Mouse (Mus musculus) left cerebral cortex, adult 18-20 months (tissue): Measurements from ENCODE around the gene Gm10229. TPM values are rescaled to one million over a fixed set of nuclear protein-coding genes. Genes with fewer than 3 reads are reported as not detected.
"Not testable (repeated sequence)": the region's sequence is repeated elsewhere in the genome, so short reads cannot be mapped to it uniquely, and the experiment has no call there.

Experiments used
- DNase-seq, 2 experiments: peaks; one replicate each; pipeline ENCODE4 v3.0.0; 2021 to 2022; ENCODE audit warnings: low spot score in 2 of 2, mixed read lengths in 1 of 2
- long read RNA-seq, 2 experiments: library from polyadenylated mRNA; stranded (forward); transcript quantifications; one replicate each; pipeline ENCODE4 v2.0.0; 2021
- total RNA-seq, 2 experiments: library from RNA; stranded (reverse); gene quantifications; 2 replicates each; pipeline ENCODE4 v1.2.3; 2021

The Gm10229 gene
- total RNA-seq: not detected
- long read RNA-seq, experiment 1: 0 reads
- long read RNA-seq, experiment 2: 0 reads

DNA sequence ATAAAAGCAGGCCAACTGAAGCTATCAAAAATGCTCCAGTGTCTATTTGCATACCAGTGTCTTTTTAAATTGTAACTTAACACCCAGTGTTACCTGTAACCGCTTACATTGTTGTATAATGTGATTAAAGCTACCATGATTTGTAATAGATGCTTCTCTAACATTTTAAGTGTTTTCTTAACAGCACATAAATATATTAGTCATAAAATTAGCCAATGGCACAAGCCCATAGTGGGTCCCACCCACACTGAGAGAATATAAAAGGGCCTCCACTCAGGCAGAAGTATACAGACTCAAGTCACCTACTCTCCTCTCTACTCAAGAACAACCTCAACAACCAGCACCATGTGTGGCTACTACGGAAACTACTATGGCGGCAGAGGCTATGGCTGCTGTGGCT lies at the start of gene Gm10229:
Gene Gm10229 (plus strand): TSS at position 301 of the 400 bp plus-strand sequence.
- not testable (repeated sequence) for DNase-seq

DNA sequence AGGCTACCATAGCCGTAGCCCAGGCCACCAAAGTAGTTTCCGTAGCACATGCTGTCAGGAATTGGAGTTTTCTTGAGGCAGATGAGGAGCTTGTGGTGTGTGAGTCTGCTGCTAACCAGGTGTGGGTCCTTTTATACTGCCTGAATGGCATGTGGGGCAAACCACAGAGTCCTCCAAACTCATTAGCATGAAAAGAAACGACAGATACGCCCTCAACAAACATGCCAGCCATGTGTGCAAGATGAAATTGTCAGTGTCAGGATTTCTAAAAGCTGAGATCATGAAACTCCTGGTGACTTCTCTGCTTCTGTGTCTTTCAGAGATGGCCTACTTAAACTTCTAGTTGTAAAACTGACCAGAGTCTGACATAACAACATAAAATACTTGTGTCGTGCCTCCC lies 4.4 kb upstream of the Gm10229 start, which contains the start of gene Krtap22-2:
Gene Krtap22-2 (minus strand): TSS at position 101 of the 400 bp plus-strand sequence.
- no peak for DNase-seq

DNA sequence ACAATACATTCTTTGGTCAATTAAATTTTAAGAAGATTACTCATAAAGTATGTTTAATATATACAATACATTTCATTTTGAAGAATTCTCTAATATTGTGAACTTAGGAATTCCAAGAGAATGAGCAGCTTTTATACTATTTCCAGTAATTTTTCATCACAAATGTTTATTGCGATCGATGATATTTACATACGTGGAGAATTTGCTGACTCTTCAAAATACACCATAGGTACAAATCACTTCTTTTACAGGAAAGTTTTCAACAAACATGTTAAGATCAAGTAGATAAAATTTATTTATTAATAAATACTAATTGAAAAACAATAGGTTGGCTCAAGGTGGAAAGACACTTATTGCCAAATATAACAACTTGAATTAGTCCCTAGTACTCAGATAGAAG lies 1.1 kb upstream of the Gm10229 start:
- DNase-seq: no peak

DNA sequence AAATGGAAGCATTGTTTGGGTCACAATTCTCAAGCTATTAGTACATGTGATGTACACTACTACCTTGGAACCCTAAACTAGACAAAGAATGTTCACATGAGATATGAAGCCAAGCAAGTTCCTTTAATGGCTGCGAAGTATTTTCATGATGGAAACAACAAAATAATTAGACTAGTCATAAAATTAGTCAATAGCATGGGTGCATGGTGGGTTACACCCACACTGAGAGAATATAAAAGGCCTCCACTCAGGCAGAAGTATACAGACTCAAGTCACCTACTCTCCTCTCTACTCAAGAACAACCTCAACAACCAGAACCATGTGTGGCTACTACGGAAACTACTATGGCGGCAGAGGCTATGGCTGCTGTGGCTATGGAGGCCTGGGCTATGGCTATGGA lies 16.3 kb downstream of the Gm10229 start, which contains the start of gene Krtap6-1:
Gene Krtap6-1 (plus strand): TSS at position 301 of the 400 bp plus-strand sequence.
- DNase-seq: not testable (repeated sequence)

DNA sequence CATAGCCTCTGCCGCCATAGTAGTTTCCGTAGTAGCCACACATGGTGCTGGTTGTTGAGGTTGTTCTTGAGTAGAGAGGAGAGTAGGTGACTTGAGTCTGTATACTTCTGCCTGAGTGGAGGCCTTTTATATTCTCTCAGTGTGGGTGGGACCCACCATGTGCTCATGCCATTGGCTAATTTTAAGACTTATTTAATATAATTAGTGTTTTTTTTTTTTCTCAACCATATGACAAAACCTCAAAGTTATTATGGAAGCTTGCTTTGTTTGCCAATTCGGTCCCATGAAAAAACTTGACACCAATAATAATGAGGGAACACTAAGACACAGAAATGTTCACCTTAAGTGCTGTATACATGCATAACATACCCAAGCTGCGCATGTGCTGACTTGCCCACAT lies 26.3 kb downstream of the Gm10229 start, which contains the start of gene Gm10228:
Gene Gm10228 (minus strand): TSS at position 101 of the 400 bp plus-strand sequence.
- not testable (repeated sequence) for DNase-seq

DNA sequence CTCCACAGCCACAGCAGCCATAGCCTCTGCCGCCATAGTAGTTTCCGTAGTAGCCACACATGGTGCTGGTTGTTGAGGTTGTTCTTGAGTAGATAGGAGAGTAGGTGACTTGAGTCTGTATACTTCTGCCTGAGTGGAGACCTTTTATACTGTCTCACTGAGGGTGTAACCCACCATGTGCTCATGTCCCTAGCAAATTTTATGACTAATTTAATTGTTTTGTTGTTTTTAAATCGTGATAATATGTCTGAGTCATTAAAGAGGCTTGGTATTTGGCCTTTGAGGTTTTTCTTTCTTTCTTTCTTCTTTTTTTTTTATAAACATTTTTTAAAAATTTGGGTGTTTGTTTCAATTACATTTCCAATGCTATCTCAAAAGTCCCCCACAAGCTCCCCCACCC lies 32.7 kb downstream of the Gm10229 start, which contains the start of gene Krtap6-5:
Gene Krtap6-5 (minus strand): TSS at position 101 of the 400 bp plus-strand sequence.
- no peak for DNase-seq

DNA sequence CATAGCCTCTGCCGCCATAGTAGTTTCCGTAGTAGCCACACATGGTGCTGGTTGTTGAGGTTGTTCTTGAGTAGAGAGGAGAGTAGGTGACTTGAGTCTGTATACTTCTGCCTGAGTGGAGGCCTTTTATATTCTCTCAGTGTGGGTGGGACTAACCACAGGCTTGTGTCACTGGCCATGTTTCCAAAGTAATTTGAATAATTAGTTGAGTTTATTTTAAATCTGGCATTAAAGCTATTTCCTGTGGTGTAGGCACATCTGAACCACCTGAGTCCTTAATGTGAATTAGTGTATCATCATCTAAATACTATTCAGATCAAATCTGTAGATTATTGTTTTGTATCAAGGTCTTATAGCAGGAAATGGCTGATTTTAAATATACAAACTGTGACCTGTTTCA lies 48.8 kb downstream of the Gm10229 start, which contains the start of gene 1110025L11Rik:
Gene 1110025L11Rik (minus strand): TSS at position 101 of the 400 bp plus-strand sequence.
- not testable (repeated sequence) for DNase-seq

Other genes starting within 250 kb of the Gm10229 start
- gene 2310057N15Rik, start 241.1 kb upstream of the Gm10229 start, total RNA-seq: not detected
- not detected for gene Gm5965, start 237.4 kb upstream of the Gm10229 start, total RNA-seq
- not detected for gene Gm20741, start 203.1 kb upstream of the Gm10229 start, total RNA-seq
- not detected for gene Krtap15, start 195.1 kb upstream of the Gm10229 start, total RNA-seq
- gene Krtap14, start 189.1 kb upstream of the Gm10229 start, total RNA-seq: not detected
- gene Krtap19-1, start 145.9 kb upstream of the Gm10229 start, total RNA-seq: not detected
- gene Krtap19-2, start 141.0 kb upstream of the Gm10229 start, total RNA-seq: not detected
- gene Krtap19-3, start 137.2 kb upstream of the Gm10229 start, total RNA-seq: not detected
- gene Krtap19-4, start 130.2 kb upstream of the Gm10229 start, total RNA-seq: not detected
- gene Krtap19-5, start 118.8 kb upstream of the Gm10229 start, total RNA-seq: not detected
- gene Krtap19-9b, start 83.0 kb upstream of the Gm10229 start, total RNA-seq: not detected
- gene Krtap16-3, start 52.4 kb upstream of the Gm10229 start, total RNA-seq: not detected
- not detected for gene Krtap22-2, start 4.5 kb upstream of the Gm10229 start, total RNA-seq
- gene Krtap6-1, start 16.4 kb downstream of the Gm10229 start, total RNA-seq: not detected
- not detected for gene Gm10228, start 26.2 kb downstream of the Gm10229 start, total RNA-seq
- not detected for gene Krtap6-5, start 32.6 kb downstream of the Gm10229 start, total RNA-seq
- not detected for gene 1110025L11Rik, start 48.7 kb downstream of the Gm10229 start, total RNA-seq
- not detected for gene Krtap6-3, start 68.7 kb downstream of the Gm10229 start, total RNA-seq
- not detected for gene Gm6358, start 125.6 kb downstream of the Gm10229 start, total RNA-seq
- not detected for gene Gm10061, start 135.8 kb downstream of the Gm10229 start, total RNA-seq
- not detected for gene Gm9789, start 142.7 kb downstream of the Gm10229 start, total RNA-seq
- gene Gm7735, start 154.2 kb downstream of the Gm10229 start, total RNA-seq: not detected
- gene 1110057P08Rik, start 159.5 kb downstream of the Gm10229 start, total RNA-seq: not detected
- not detected for gene Krtap20-2, start 190.6 kb downstream of the Gm10229 start, total RNA-seq